Mouse (Mus musculus) c-Kit-positive CD71-positive TER-119-negative erythroid progenitor cells, embryonic 14.5 days (primary cell): ENCODE measurements around the gene Cgnl1.
A peak's percentile ranks its signal among the peaks of the same experiment; 100 is the strongest.

Experiments used
- DNase-seq: peaks from one replicate; pipeline ENCODE4 v3.0.0-alpha.2; 2013; ENCODE audit warnings: low read depth

Gene Cgnl1

DNA sequence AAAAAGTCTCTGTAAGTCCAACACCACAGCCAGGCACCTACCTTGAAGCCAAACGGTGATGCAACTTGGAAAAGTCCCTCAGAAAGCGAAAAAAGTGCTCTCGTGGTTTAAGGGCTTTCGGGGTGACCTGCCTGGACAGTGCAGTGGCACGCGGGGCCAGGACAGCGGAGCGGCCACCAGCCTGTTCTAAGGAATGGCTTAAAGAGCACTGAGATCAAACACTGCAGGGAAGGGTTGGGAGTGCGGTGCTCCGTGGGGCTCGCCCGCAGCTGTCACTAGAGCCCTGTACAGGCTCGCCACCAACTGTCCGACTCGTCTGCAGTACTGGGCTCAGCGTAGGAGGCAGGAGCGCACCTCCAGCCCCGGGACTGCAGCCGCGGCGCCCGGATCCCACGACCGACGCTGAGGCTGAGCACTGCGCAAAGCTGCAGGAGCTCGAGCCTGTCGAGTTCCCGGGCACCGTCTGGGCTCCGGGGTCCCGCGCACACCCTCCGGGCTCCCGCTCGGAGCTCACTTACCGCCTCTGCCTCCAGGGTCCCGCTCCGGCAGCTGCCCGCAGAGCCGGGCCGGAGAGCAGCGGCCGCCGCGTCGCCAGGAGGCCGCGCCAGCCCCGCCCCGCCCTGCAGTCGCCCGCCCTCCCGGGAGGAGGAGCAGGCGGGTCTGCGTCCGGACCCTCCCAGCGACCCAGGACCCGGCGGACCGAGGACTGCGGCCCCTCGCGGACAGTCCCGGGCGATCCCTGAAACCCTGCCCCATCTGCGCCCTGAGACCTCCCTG lies at the start of gene Cgnl1:
Gene Cgnl1 (minus strand): TSS at position 612 of the 777 bp plus-strand sequence.
- no peak for DNase-seq

- no peak for DNase-seq
These were observed 47.1 kb upstream of the Cgnl1 start for GRCm38 (mm10) chr9:71818453-71818852.

GRCm38 (mm10) chr9:71816121-71816520 lies 44.7 kb upstream of the Cgnl1 start:
- no peak for DNase-seq

GRCm38 (mm10) chr9:71813565-71813964 lies 42.2 kb upstream of the Cgnl1 start:
- no peak for DNase-seq

DNA sequence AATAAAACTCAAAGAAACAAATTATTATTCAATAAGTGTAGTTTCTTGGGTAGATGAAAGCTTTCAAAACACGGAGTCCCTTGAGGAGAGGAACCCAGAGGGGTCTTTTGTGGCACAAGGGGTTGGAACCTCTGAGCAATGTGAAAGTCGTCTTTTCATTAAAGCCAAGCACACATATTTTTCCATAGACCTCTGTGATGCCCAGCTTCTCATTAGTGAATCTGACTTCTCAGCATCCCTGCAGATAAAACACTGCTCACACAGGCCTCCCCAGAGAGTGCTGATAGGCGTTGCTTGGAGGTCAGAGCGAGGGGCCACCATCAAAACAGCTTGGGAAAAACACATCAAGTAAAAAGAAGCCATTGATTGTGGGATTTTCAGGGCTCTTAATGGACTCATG lies 41.5 kb upstream of the Cgnl1 start:
- no peak for DNase-seq

- no peak for DNase-seq
These were observed 41.0 kb upstream of the Cgnl1 start for GRCm38 (mm10) chr9:71812402-71812801.

DNA sequence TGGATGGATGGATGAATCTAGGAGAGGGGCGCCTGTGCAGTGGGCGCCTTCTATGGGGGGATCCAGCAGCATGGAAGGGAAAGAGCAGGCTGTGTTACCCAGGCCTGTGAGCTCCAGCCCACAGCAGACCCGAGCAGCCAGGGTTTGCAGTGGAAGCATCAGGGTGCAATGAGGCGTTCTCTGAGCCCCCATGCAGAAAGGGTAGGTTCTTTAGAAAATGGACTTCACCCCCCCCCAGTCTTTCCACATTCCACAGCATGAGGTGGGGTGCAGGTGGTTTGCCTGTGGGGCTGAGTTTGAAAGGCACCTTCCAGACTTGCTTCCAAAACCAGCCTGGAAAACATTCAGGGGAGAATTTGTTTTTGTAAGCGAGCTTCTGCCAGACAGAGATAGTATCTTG lies 40.0 kb upstream of the Cgnl1 start:
- DNase-seq = no peak

GRCm38 (mm10) chr9:71810723-71811122 lies 39.3 kb upstream of the Cgnl1 start:
- DNase-seq = no peak

- DNase-seq = no peak
These were observed 37.3 kb upstream of the Cgnl1 start for GRCm38 (mm10) chr9:71808640-71809254.

DNA sequence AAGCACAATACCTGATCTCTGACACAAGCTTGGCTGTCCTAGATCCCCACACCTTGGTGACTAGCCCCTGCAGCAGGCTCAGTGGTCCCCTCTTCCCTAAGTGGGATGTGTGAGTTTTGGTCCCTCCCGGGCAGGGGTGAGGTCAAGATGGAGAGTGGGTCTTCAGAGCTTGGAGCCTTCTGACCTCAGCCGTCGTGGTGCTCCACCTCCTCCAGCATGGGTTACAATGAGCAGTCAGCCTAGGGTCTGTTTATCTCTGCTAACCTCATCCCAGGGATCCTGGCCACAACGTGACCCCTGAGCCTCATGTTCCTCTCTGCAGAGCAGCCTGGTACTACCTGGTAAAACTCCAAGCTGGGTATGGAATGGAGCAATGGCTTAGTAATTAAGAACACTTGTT lies 36.4 kb upstream of the Cgnl1 start:
- DNase-seq = no peak

DNA sequence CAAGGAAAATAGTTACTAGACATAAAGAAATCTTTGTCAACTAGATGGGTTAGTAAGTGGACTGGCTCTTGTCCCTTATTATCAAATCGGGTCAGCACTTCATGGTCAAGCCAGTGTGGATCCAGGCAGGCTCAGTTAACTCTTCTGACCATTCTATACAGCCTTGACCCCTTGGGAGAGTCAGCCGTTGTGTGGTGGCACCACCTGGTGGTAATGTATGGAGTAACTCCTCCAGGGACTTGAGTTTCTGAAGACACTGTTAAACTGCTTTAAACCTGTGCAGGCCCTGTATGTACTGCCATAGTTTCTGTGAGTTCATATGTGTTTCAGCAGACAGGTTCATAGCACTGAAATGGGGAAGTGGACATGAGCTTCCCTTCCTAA lies 35.0 kb upstream of the Cgnl1 start:
- DNase-seq = peak; percentile 29

DNA sequence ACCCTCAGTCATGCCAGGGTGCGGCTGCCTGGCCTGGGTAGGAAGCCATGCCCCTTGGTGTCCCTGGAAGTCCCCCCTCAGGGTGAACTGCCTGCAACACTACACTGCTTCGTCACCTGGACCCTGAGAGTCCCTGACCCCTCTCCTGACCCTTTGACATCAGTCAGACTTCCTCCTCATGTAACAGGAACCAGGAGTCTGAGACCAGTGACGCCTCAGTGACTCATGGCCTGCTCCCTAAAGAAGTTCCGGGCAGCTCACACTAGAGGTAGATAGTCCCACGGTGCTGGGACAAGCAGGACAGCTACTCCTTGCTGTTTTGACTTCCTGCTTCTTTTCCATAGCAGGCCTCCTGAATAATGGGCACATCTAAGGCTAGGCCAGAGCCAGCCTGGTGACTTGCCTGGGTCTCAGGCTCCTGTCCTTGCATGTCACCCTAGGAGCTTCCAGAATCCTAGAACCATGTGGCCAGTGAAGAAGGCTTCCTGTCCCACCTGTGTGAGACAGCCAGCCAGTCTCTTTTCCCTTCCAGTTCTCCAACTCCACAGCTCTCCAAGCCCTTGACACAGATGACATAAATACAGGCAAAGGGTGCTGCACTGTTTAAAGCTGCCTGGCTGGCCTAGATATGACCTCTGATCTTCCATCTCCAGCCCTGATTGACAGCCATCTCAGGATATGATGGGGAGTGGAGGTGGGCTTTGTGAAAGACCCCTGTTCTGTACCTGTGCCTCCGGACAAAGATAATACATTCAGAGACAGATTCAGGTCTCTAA lies 34.4 kb upstream of the Cgnl1 start:
- no peak for DNase-seq

GRCm38 (mm10) chr9:71804116-71804515 lies 32.7 kb upstream of the Cgnl1 start:
- DNase-seq = no peak

GRCm38 (mm10) chr9:71803281-71803680 lies 31.9 kb upstream of the Cgnl1 start:
- DNase-seq = no peak

DNA sequence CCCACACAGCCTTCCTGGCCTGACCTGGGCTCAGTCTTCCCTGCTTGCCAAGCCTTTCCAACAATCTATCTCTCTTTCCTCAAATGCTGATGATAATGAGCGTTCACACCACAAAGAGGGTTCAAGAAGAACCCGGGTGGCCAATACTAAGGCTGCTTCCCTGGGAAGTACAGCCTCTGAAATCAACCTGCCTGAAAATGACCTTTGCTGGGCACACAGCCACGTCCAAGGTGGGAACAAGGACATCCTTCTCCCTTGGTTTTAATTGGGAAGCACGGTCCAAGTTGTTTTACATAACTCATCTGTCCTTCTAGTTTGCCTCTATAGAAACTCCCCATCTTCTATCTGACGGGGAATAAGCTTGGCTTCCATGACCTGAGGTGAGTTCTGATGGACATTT lies 28.2 kb upstream of the Cgnl1 start:
- DNase-seq = no peak

GRCm38 (mm10) chr9:71798176-71798575 lies 26.8 kb upstream of the Cgnl1 start:
- no peak for DNase-seq

GRCm38 (mm10) chr9:71777404-71777803 lies 6.0 kb upstream of the Cgnl1 start:
- DNase-seq = no peak

DNA sequence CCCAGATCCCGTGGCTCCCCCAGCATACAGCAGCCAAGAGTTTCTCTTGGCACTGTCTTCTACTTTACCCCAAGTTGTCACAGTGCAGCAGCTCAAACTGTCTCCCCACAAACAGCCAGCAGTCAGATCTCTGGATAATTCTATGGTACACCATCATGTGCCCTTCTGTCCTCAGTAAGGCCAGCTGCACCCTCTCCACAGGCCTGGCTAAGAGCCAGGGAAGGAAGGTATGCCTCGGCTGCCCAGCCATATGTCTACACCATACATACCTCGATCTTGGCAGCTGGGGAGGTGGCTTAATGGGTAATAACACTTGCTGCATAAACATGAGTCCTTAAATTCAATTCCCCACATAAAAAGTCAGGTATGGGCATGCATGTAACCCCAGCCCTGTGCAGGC lies 4.9 kb upstream of the Cgnl1 start:
- no peak for DNase-seq

DNA sequence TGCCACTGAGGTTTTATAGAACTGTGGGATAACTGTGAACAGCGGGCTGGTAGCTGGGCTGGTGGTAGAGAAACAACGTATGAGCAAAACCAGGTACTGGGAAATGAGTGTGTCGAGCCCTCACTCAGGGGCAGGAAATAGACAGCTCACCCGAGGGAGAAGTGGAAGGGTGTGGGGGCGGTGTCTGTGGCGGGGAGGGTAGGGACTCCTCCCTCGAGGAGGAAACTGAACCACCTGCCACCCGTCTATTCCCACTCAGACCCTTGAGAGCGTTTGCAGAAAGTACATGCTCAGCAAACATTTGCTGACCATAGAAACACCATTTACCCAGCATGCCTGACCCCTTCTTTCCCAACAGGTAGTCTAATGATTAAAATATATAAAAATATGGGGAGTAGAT lies 2.2 kb upstream of the Cgnl1 start:
- no peak for DNase-seq

DNA sequence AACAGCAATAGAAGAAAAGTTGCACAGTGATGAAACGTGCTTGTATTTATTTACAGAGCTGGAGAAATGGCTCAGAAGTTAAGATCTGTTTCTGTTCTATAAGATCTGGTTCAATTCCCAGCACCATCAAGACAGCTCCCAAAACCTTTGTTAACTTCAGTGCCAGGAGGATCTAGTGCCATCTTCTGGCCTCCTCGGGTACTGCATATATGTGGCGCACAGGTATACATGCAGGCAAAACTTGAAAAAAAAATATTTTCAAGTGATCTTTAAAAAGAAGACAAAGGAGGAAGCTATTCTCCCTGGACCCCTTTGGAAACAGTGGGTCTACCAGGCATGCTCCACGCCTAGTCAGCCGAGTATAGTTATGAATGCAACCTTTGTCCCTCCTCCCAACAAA lies 936 bp upstream of the Cgnl1 start:
- peak; percentile 34 for DNase-seq

DNA sequence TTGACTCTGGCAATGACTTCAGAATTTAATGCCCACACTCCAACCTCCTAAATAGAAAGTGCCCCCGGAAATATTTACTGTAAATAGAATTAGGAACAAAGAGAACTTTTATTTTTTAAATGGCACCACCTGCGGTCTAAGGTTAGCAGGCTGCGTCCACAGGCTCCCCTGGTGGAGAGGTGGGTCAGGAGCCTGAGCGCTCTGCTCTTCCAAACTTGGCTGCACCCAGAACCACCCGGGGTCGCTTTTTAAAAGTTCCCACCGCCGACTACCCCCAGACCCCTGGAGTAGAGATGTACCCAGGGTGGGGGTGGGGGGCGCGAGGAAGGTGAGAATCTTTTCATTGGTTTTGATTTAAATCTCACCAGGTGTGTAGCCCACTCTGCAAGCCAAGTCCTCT lies 918 bp downstream of the Cgnl1 start:
- DNase-seq = no peak

GRCm38 (mm10) chr9:71769701-71770100 lies 1.7 kb downstream of the Cgnl1 start:
- DNase-seq = no peak

GRCm38 (mm10) chr9:71768119-71768518 lies 3.3 kb downstream of the Cgnl1 start:
- DNase-seq = no peak
